Mouse (Mus musculus) splenic B cell, adult 2 months (primary cell): Measurements from ENCODE around the gene Dtnb.
"Not testable (repeated sequence)": the region's sequence is repeated elsewhere in the genome, so short reads cannot be mapped to it uniquely, and the experiment has no call there.

ENCODE experiments used
- DNase-seq: peaks from one replicate; pipeline ENCODE4 v3.0.0-alpha.2; 2011; ENCODE audit warnings: low read depth, low spot score
- H3K27me3 ChIP-seq: 2 replicates; pipeline ENCODE4 v1.6.1; 2012; ENCODE audit warnings: mild to moderate bottlenecking, low read length, moderate library complexity, mixed read lengths; ENCODE audit not compliant: control insufficient read depth, poor library complexity, insufficient read depth, severe bottlenecking
- H3K36me3 ChIP-seq: 2 replicates; pipeline ENCODE4 v1.6.1; 2012; ENCODE audit warnings: mild to moderate bottlenecking, low read length, moderate library complexity, mixed read lengths; ENCODE audit not compliant: control insufficient read depth, poor library complexity, insufficient read depth, severe bottlenecking

Dtnb gene

DNA sequence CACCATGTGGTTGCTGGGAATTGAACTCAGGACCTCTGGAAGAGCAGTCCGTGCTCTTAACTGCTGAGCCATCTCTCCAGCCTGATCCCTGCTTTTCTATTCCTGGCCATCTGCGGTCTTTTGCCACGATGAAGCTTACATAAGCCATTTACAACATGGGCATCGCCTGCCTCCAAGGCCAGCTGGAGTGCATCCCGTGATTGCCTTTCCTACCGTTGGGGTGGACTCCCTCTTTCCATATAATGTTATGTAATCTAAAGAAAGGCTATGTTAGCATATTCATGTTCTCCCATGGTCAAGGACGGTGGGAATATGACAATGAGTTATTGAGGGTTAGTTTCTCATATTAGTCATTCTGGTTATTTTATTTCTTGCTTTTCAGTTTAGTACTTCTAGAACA, 91.2 kb downstream of the Dtnb start:
- no peak for DNase-seq
- no peaks in the 10 kb centered on the region for H3K36me3 ChIP-seq

DNA sequence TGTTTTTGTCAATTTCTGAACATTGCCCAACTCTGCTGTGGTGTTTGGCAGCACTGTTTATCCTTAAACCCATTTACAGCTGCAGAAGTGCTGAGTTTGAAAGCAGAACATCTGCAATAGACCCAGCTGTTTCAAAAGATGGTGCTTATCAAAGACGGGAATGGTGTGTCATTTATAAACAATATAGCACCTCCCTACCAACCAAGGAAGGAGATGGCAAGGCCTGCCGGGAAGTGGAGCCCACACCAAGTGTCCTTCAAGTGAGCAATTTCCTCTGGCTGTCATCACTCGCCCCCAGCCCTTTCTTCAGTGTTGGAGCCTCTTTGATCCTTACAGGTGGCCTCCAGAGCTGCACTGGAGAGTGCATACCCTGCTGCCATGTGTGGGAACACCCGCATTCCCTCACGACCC, 97.8 kb downstream of the Dtnb start:
- no peak for DNase-seq
- H3K36me3 ChIP-seq, result 0 out of 2 replicates have a peak, but pooled peaks cover 1% of the 10 kb centered on the region
- no peaks in the 10 kb centered on the region for H3K27me3 ChIP-seq

More for the DNA sequence above, 91.2 kb downstream of the Dtnb start:
- no peaks in the 10 kb centered on the region for H3K27me3 ChIP-seq

DNA sequence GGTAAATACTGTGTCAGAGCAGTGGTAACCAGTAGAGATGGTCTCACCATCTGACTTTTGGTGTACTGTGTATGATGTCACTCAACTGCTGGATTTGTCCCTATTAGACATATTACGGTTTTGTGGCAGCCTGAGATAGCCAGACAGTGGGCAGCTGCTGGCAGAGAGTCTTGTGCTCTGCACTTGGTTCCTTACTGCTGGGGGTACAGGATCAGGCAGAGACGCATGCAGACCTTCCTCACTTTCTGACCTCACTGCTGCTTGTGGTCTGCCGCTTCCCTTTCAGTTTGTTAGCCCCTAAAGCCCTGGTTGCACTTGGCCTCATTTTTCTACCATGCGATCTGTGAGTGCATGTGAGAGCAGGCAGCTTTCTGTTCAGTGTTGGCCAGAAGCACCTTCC, 98.9 kb downstream of the Dtnb start:
- no peak for DNase-seq
- H3K36me3 ChIP-seq, result 0 out of 2 replicates have a peak, but pooled peaks cover 1% of the 10 kb centered on the region
- H3K27me3 ChIP-seq, result no peaks in the 10 kb centered on the region

- H3K27me3 ChIP-seq, result no peaks in the 10 kb centered on the region
- H3K36me3 ChIP-seq, result 0 out of 2 replicates have a peak, but pooled peaks cover 1% of the 10 kb centered on the region
- DNase-seq, result no peak
Observed at GRCm38 (mm10) chr12:3672786-3673185, 100.6 kb downstream of the Dtnb start.

DNA sequence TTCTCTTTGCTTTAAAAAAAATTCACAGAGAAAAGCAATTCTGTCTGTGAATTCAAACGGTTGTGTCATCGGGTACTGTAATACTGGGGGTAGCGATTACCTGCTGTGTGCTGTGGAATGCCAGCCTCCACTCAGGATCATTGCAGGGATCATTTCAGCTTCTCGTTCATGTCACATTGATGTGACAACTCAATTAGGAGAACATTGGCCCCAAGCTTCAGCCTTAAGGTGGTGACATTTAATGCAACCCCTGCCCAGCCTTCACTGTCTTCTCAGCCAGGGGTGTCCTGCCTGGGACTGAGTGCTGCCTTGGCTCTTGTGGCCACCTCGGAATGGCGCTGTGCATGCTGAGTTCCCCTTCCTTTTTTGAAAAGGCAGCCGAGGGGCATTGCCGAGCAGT, 101.7 kb downstream of the Dtnb start:
- no peak for DNase-seq
- no peaks in the 10 kb centered on the region for H3K36me3 ChIP-seq
- H3K27me3 ChIP-seq, result no peaks in the 10 kb centered on the region

- Histone ChIP-seq H3K36me3 (no peaks in the 10 kb centered on the region), H3K27me3 (no peaks in the 10 kb centered on the region)
- DNase-seq, result no peak
Observed at GRCm38 (mm10) chr12:3674913-3675312, 102.7 kb downstream of the Dtnb start.

GRCm38 (mm10) chr12:3680721-3681120, 108.5 kb downstream of the Dtnb start:
- Histone ChIP-seq H3K36me3 (no peaks in the 10 kb centered on the region), H3K27me3 (no peaks in the 10 kb centered on the region)
- no peak for DNase-seq

- DNase-seq, result no peak
- Histone ChIP-seq H3K27me3 (no peaks in the 10 kb centered on the region), H3K36me3 (no peaks in the 10 kb centered on the region)
Observed at GRCm38 (mm10) chr12:3683041-3683440, 110.9 kb downstream of the Dtnb start.

DNA sequence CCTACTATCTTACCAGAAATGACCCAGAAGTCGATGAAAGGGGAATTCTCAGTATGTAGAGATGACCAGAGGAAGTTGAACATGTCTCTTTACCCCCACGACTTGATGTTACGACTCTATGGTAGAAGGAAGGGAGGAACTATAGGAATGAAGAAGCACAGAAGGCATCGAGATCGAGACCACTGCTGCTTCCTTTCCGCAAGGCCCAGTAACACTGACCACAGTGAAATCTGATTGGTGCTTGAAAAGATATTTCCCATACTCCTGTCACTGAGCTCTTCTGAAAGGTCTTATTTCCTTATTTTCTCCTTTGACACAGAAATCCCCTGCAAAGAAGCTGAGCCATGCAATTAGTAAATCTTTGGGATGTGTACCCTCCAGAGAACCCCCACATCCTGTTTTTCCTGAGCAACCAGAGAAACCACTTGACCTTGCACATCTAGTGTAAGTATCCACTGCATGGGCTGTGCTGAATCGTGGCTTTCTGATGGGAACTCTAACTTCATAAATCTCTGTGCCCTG, 114.3 kb downstream of the Dtnb start:
- no peak for DNase-seq
- Histone ChIP-seq H3K27me3 (no peaks in the 10 kb centered on the region), H3K36me3 (no peaks in the 10 kb centered on the region)

GRCm38 (mm10) chr12:3690926-3691529, 118.8 kb downstream of the Dtnb start:
- H3K27me3 ChIP-seq, DNase-seq, H3K36me3 ChIP-seq: not testable (repeated sequence)

DNA sequence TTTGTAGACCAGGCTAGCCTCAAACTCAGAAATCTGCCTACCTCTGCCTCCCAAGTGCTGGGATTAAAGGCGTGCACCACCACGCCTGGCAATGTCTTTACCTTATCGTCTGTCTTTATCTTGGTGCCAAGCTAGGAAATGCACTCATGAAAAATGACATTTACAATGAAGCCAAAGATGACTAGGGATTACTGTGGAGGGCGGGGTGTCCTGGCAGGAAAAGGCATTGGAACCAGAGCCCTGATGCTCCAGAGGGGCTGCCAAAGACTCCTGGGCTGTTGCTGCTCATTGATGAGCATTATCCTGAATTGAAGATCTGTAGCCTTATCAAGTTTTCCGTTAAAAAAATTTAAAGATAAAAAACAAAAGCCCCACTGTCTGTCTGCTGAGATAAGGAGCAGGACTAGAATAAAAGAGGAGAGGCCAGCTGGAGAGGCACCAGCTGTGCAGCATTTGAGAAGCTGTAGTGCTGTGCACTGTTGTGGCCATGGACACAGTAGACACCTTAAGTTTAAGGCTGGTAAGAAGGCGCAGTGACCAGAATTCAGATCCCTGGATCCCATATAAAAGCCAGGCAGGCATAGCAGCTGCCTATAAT, 120.7 kb downstream of the Dtnb start:
- Histone ChIP-seq H3K36me3 (no peaks in the 10 kb centered on the region), H3K27me3 (no peaks in the 10 kb centered on the region)
- no peak for DNase-seq

GRCm38 (mm10) chr12:3695741-3696501, 123.7 kb downstream of the Dtnb start:
- Histone ChIP-seq H3K36me3 (no peaks in the 10 kb centered on the region), H3K27me3 (no peaks in the 10 kb centered on the region)
- DNase-seq, result peak; percentile 77

DNA sequence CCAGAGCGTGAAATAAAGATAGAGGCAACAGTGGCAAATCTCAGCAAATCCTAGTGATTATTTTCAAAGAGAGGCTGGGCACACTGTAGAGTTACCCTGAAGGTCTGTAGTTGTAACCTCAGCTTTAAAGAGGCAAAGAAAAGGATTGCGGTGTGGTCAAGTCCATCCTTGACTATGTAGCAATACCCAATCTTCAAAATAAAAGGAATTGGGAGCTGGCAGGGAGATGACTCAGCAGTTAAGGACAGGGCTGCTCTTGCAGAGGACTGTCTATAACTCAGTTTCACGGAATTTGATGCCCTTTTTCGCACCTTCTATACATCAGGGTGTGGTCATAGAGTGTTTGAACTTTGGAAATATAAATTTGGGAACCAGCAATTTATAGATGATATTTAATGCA, 128.3 kb downstream of the Dtnb start:
- no peaks in the 10 kb centered on the region for H3K36me3 ChIP-seq
- no peak for DNase-seq
- no peaks in the 10 kb centered on the region for H3K27me3 ChIP-seq

- no peaks in the 10 kb centered on the region for H3K27me3 ChIP-seq
- no peak for DNase-seq
- no peaks in the 10 kb centered on the region for H3K36me3 ChIP-seq
Observed at GRCm38 (mm10) chr12:3702903-3703302, 130.7 kb downstream of the Dtnb start.

- Histone ChIP-seq H3K27me3 (no peaks in the 10 kb centered on the region), H3K36me3 (no peaks in the 10 kb centered on the region; the same call in 1 of the 2 replicates)
- DNase-seq, result no peak
Observed at GRCm38 (mm10) chr12:3719151-3719721, 147.1 kb downstream of the Dtnb start.
